Mouse (Mus musculus): ENCODE measurements around the gene Tmem91.
A peak's percentile ranks its signal among the peaks of the same experiment; 100 is the strongest.

The Tmem91 gene

DNA sequence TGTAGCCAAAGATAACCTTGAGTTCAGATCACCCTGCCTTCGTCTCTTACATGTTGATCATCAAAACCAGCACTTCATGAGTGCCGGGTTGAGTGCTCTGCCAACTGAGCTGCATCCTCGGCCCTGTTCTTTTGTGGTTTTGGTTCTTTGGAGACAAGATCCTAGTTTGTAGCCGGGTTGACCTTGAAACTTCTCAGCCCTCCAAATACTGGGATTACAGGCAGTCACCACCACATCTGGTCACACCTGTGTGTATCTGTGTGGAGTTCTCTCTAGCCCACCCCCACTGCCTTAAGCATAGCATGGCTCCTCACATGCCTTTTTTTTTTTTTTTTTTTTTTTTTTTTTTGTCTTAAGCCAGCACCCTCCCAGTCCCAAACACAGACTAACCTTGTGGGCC, 4.9 kb downstream of the Tmem91 start:
- DNase-seq (ENCODE audit: low spot score): no peak

DNA sequence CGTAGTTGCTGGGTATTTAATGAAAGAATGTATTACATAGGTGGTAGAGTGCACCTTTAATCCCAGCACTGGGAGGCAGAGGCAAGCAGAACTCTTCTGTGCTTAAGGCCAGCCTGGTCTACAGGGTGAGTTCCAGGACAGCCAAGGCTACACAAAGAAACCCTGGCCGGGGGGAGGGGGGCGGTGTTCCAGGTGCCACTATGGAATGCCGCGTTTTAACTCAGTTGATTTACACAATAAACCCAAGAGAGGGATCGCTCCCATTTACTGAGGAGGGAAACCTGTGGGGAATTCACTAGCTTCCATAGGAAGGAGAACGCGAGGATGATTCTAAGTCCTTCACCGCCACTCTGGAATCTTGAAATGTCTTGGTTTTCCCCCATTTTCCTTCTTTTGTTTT, 5.3 kb downstream of the Tmem91 start:
- DNase-seq (ENCODE audit: low spot score): no peak

- DNase-seq (ENCODE audit: low spot score): no peak
Measured at GRCm38 (mm10) chr7:25669158-25669557, 5.8 kb downstream of the Tmem91 start.

GRCm38 (mm10) chr7:25666381-25666780, 8.6 kb downstream of the Tmem91 start:
- no peak for DNase-seq (ENCODE audit: low spot score)

- DNase-seq (ENCODE audit: low spot score): peak; percentile 97
Measured at GRCm38 (mm10) chr7:25658657-25659472, 16.1 kb downstream of the Tmem91 start, which contains the start of the genes Bckdha and Exosc5. Bckdha (minus strand) TSS chr7:25658981. Exosc5 (plus strand) TSS chr7:25659164.

GRCm38 (mm10) chr7:25657785-25658184, 17.2 kb downstream of the Tmem91 start:
- DNase-seq (ENCODE audit: low spot score): no peak

DNA sequence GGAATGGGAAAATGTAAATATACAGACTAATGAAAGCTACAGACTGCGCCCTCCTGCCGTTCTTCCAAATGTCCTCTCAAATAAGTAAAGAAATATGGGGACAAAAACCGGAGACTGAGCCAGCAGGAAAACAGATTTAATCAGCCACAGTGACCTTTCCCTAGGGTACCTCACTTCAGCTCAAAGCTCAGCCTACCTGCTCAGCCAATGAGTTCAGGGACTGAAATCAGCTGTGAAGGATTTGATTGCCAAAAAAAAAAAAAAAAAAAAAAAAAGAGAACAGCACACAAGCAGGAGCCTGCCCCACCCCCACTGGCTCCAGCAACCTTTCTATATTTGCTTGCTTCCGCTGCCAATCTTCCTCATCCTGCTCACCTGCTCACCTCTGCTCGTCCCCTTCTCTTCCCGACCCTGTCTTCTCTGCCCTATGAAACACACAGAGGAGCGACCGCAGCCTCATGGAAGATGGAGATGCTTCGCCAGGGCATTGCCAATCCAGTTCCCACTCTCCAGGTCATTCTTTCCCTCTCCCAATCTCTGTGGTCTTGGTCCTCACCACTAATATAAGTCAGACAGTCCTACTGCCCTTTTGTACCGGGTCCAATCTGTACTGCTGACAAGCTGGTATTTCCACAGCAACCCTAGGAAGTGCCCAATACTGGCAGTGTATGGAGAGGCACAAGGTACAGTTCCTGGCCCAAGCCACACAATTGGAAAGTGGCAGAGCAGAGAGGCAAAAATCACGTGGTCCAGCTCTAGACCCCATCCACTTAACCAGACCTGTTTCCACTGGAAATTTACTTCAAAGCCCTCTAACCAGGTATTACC, 19.2 kb downstream of the Tmem91 start:
- DNase-seq (ENCODE audit: low spot score): no peak

DNA sequence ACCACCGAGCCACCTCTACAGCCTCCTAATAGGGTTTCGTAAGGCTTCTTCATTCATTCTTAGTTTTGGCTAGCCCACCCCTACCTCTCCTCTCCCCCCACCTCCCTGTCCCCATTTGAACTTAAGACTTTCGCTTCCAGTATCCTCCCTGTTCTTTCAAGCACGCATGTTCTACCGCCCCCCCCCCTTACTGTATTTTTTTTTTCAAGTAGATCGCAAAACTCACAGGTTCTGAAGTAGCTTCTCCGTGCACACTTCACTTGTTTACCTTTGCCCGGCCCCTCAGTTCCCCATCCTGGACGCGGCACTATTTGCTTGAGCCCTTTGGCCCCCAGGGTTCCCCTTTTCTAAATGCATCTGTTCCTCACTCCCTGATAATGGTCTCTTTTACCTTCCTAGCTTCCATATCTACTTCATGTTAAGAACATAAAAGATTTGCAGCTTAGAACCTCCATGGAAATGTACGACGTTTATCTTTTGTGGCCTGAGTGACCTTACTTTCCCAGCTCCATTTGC, 22.7 kb downstream of the Tmem91 start:
- no peak for DNase-seq (ENCODE audit: low spot score)

GRCm38 (mm10) chr7:25651281-25651680, 23.7 kb downstream of the Tmem91 start:
- no peak for DNase-seq (ENCODE audit: low spot score)

DNA sequence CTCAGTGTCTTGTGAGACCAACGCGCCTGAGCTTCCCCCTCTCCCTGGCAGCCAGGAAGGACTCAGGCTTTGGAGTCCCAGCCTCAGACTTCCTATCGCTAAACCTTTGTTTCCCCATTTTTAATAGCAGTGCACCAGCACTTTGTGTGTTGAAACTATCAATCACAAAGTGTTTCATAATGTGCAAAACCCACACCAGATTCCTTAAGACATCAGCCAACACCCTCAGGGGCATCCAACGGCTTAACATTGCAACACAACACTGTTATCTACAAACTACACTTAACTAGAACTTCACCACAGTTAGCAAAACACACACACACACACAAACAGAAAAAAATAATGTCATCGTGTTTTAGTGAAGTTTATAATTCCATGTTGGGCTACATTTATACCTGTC, 25.1 kb downstream of the Tmem91 start:
- DNase-seq (ENCODE audit: low spot score): no peak

DNA sequence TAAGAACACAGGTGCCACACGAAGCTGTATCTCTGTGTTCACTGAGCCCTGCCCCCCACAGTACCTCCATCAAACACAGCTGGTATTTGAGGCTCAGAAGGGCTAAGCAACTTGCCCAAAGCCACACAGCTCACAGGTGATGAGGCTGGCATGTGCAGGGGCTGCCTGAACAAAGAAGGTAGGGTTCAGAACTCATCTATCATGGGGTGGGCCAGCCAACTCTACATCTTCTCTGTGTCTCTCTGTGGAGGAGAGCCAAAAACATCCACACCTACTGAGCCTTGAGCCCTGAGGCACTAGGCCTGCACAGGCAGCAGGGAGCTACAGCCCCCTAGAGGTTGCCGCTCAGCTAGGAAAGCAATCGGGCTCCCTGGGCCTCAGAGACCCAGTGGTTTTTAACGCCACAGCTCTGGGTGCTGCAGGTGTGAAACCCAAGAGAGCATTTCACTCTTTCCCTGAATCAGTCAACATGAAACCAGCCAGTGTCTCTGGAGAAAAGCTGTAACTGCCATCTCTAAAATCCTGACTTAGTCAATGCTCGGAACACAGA, 27.3 kb downstream of the Tmem91 start:
- peak; percentile 33 for DNase-seq (ENCODE audit: low spot score)

DNA sequence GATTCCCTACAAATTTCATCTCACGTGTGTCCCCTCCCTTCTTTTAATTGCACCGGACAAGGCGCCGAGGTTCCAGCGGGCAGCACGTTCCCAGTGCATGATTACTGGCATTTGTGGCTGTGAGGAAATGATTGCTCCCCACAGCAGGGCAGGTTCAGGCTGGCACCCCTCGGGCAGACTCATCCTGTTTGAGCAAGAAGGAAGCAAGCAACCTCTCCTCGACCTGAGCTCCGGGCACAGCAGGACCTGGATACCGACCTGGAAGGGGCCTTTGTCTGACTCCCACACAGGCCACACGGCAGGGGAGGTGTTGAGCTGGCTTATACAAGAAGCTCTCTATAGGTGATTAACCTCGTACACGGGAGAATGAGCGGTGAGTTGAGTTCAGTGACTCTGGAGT, 29.9 kb downstream of the Tmem91 start:
- no peak for DNase-seq (ENCODE audit: low spot score)

- DNase-seq (ENCODE audit: low spot score): no peak
Measured at GRCm38 (mm10) chr7:25644631-25645030, 30.3 kb downstream of the Tmem91 start.

GRCm38 (mm10) chr7:25644136-25644535, 30.8 kb downstream of the Tmem91 start:
- DNase-seq (ENCODE audit: low spot score): no peak

DNA sequence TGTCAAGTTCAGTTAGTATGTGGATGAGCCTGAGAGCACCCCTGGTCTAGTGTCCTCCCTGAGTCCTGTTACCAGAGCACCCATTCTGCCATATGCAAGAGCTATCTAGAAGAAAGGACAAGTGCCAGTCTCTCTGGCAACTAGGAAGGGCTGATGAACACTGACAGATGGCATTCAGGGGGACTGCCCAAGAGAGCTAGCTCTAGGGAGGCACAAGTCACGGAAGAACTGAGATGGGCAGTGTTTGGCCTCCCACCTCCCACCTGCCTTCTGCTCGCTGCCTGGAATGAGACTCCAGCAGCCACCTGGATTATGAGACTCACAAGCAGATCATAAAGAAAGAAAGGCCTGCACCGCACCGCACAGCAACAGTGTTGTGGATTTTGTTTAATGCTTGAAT, 35.2 kb downstream of the Tmem91 start:
- DNase-seq (ENCODE audit: low spot score): no peak

DNA sequence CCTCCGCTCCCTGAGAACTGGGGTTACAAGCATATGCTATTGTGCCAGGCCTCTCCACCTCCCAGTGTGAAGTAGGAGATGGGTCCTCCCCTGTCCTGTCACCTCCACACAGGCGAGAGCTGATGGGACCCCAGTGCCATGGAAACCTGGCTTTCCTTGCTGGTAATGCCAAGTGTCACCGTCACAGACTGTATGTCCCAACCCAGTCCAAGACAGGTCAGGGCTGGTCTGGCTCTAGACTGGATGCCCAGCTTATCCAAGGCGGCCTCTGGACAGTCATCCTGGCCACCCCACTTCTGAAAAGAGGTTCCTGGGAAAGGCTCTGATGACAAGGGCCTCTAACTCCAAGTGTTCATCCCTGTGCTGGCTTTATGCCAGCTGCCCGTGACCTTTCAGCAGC, 37.9 kb downstream of the Tmem91 start:
- DNase-seq (ENCODE audit: low spot score): no peak

- peak; percentile 44 for DNase-seq (ENCODE audit: low spot score)
Measured at GRCm38 (mm10) chr7:25636373-25636772, 38.6 kb downstream of the Tmem91 start.

GRCm38 (mm10) chr7:25632679-25633078, 42.3 kb downstream of the Tmem91 start:
- DNase-seq (ENCODE audit: low spot score): no peak

GRCm38 (mm10) chr7:25628323-25628620, 46.7 kb downstream of the Tmem91 start:
- DNase-seq (ENCODE audit: low spot score): no peak

- DNase-seq (ENCODE audit: low spot score): no peak
Measured at GRCm38 (mm10) chr7:25627431-25628322, 47.3 kb downstream of the Tmem91 start.

DNA sequence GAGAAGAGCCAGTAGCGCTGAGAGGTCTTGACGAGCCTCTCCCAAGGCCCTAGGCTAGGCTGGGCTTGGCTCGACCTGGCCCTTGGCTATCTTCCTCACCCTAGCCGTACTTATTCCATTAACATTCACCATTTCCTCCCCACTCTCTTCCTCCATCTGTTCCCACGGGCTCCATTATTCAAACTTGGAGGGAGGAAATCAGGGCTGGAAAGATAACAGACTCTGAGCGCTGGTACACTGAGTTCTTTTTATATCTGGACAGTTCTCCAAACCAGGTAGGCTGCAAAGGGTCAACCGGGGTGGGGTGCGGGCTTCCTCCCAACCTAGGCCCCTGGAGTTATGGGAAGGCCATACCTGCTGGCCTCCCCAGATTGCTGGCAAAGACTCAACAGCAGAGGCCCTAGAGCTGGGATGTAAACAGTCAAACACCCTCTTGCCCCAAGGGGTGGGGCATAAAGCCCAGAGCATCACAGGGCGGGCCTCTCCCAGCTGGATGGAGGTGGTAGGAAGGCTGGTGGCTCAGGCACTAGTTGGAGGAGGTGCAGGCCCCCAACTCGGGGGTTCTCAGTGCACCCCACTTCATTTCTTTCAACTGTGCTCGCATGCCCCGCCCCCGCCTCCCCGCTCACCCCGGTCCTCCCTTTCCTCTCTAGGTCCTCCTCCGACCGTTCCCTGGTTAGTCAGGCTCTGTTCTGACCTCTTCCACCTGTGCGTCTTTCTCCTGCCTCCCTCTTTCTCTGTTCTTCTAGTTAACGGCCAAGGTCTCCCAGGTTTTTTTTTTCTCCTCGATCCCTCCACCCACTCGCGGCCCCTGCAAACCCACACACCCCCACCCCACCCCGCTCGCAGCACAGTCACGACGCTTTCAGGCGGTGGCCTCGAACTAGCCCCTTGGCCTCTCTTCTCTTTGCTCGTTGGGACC, 48.2 kb downstream of the Tmem91 start, which contains the start of gene B3gnt8:
Gene B3gnt8, plus strand, starts transcription at position 146 of the 922 bp plus-strand sequence.
- no peak for DNase-seq (ENCODE audit: low spot score)

Data from spleen, adult 12 weeks (tissue).